Mouse (Mus musculus) forebrain, postnatal 0 days (tissue): ENCODE data around the gene Tdrd3. TPM values are rescaled to one million over a fixed set of nuclear protein-coding genes. Genes with fewer than 3 reads are reported as not detected.

ENCODE experiments used
- ATAC-seq: fragments of 200-750 bp; cut with Nextera tagmentation; 2 replicates; pipeline ENCODE4 v1.8.0; 2017; ENCODE audit warnings: mild to moderate bottlenecking, moderate library complexity
- DNase-seq: peaks from one replicate; pipeline ENCODE4 v3.0.0-alpha.2; 2015
- H3K27ac ChIP-seq: fragments of 300-500 bp; sonication (generic); 2 replicates; pipeline ENCODE4 v1.5.1; 2014; ENCODE audit warnings: low read depth, mild to moderate bottlenecking, antibody characterized with exemption, low read length, moderate library complexity, mixed read lengths
- H3K27me3 ChIP-seq: fragments of 300-500 bp; sonication (generic); 2 replicates; pipeline ENCODE4 v1.6.1; 2014; ENCODE audit warnings: mild to moderate bottlenecking, low read length, mixed read lengths; ENCODE audit not compliant: insufficient read depth
- H3K36me3 ChIP-seq: fragments of 300-500 bp; sonication (generic); 2 replicates; pipeline ENCODE4 v1.6.1; 2014; ENCODE audit warnings: mild to moderate bottlenecking, moderate library complexity; ENCODE audit not compliant: insufficient read depth
- H3K4me1 ChIP-seq: fragments of 300-500 bp; sonication (generic); 2 replicates; pipeline ENCODE4 v1.6.1; 2014; ENCODE audit warnings: antibody characterized with exemption; ENCODE audit not compliant: insufficient read depth
- H3K4me2 ChIP-seq: fragments of 300-500 bp; sonication (generic); 2 replicates; pipeline ENCODE4 v1.6.1; 2014; ENCODE audit warnings: low read depth, mild to moderate bottlenecking, moderate library complexity
- H3K4me3 ChIP-seq: fragments of 300-500 bp; sonication (generic); 2 replicates; pipeline ENCODE4 v1.5.1; 2014; ENCODE audit warnings: low read depth, low read length, mixed read lengths
- H3K9ac ChIP-seq: fragments of 300-500 bp; sonication (generic); 2 replicates; pipeline ENCODE4 v1.6.1; 2014; ENCODE audit warnings: mild to moderate bottlenecking
- H3K9me3 ChIP-seq: fragments of 300-500 bp; sonication (generic); 2 replicates; pipeline ENCODE4 v1.6.1; 2016; ENCODE audit warnings: low read length
- CTCF ChIP-seq: sonication (generic); IDR thresholded peaks from 2 replicates; pipeline ENCODE4 v1.5.1; 2016; ENCODE audit warnings: antibody characterized with exemption, control low read depth, low read depth
- WGBS: fragments of 180-500 bp; shearing (Covaris S2); extraction: QIAGEN DNeasy Blood & Tissue Kit; methylation state at CpG from one replicate; pipeline ENCODE4 v1.1.7; 2014; 5-methylcytosine and 5-hydroxymethylcytosine counted together
- polyA plus RNA-seq: library from polyadenylated mRNA; unstranded; fragments of >200 nt; fragmentation: Nextera tagmentation; extraction: Ambion mirVana; gene quantifications from 2 replicates; pipeline ENCODE4 v1.2.1, GENCODE M21; 2015
- total RNA-seq: library from RNA; depleted of rRNA; stranded (reverse); fragments of >200 nt; gene quantifications from 2 replicates; pipeline ENCODE4 v1.2.3, GENCODE M21; 2014

The Tdrd3 gene
- total and polyA plus RNA-seq, 2 experiments from 2014 or later, result 40.8 to 45.4 TPM

GRCm38 (mm10) chr14:87563841-87564240 lies 147.4 kb downstream of the Tdrd3 start:
- Histone ChIP-seq H3K4me3 (no peak overlapping the region), H3K4me2 (no peak overlapping the region), H3K4me1 (no peaks in the 10 kb centered on the region), H3K27me3 (no peaks in the 10 kb centered on the region), H3K36me3 (no peaks in the 10 kb centered on the region), H3K9me3 (no peaks in the 10 kb centered on the region), H3K27ac (no peak overlapping the region), H3K9ac (no peak overlapping the region)
- no peak for DNase-seq
- whole genome bisulfite sequencing, result 88% methylated on average over 9 of the region's 9 CpGs
- TF ChIP-seq CTCF, result no peak
- no peak for ATAC-seq

GRCm38 (mm10) chr14:87566211-87566610 lies 149.8 kb downstream of the Tdrd3 start:
- peak; percentile 55 for DNase-seq
- 34% methylated on average over 7 of the region's 7 CpGs for WGBS
- no peaks in the 10 kb centered on the region for H3K9me3 ChIP-seq
- TF ChIP-seq CTCF, result peak; percentile 71
- H3K36me3 ChIP-seq, result no peaks in the 10 kb centered on the region
- H3K4me1 ChIP-seq, result no peaks in the 10 kb centered on the region
- H3K27ac ChIP-seq, result no peak overlapping the region
- no peak overlapping the region for H3K4me2 ChIP-seq
- no peak overlapping the region for H3K9ac ChIP-seq
- H3K27me3 ChIP-seq, result no peaks in the 10 kb centered on the region
- ATAC-seq, result no peak
- no peak overlapping the region for H3K4me3 ChIP-seq

GRCm38 (mm10) chr14:87567034-87567461 lies 150.6 kb downstream of the Tdrd3 start:
- Histone ChIP-seq H3K27me3 (no peaks in the 10 kb centered on the region), H3K9ac (no peak overlapping the region), H3K4me2 (peak overlapping the region; percentile 68; the same call in 1 of the 2 replicates), H3K27ac (no peak overlapping the region), H3K9me3 (no peaks in the 10 kb centered on the region), H3K36me3 (no peaks in the 10 kb centered on the region), H3K4me1 (no peaks in the 10 kb centered on the region), H3K4me3 (no peak overlapping the region)
- WGBS, result 26% methylated on average over 3 of the region's 3 CpGs
- peak; percentile 72 for TF ChIP-seq CTCF
- peak; percentile 67 for DNase-seq
- peak; percentile 50 for ATAC-seq

- no peaks in the 10 kb centered on the region for H3K36me3 ChIP-seq
- ATAC-seq (peak; percentile 61), DNase-seq (no peak)
- peak overlapping the region; percentile 26 for H3K9ac ChIP-seq
- no peaks in the 10 kb centered on the region for H3K9me3 ChIP-seq
- peak overlapping the region; percentile 34 for H3K4me3 ChIP-seq
- H3K27ac ChIP-seq, result peak overlapping the region; percentile 57
- no peak for TF ChIP-seq CTCF
- H3K4me2 ChIP-seq, result peak overlapping the region; percentile 68
- WGBS, result 12% methylated on average over 20 of the region's 20 CpGs
- no peaks in the 10 kb centered on the region for H3K27me3 ChIP-seq
- no peaks in the 10 kb centered on the region for H3K4me1 ChIP-seq
Measured at GRCm38 (mm10) chr14:87567626-87568446, 151.4 kb downstream of the Tdrd3 start.

- H3K36me3 ChIP-seq, result no peaks in the 10 kb centered on the region
- peak overlapping the region; percentile 68 for H3K4me2 ChIP-seq
- peak overlapping the region; percentile 57 for H3K27ac ChIP-seq
- H3K9me3 ChIP-seq, result no peaks in the 10 kb centered on the region
- TF ChIP-seq CTCF, result no peak; the same call in 1 of the 2 replicates
- ATAC-seq (peak; percentile 77), DNase-seq (peak; percentile 81)
- H3K4me1 ChIP-seq, result no peaks in the 10 kb centered on the region
- H3K27me3 ChIP-seq, result no peaks in the 10 kb centered on the region
- H3K9ac ChIP-seq, result peak overlapping the region; percentile 26
- H3K4me3 ChIP-seq, result peak overlapping the region; percentile 34
- WGBS, result 8% methylated on average over 15 of the region's 15 CpGs
Measured at GRCm38 (mm10) chr14:87568447-87568908, 152.0 kb downstream of the Tdrd3 start.

GRCm38 (mm10) chr14:87569471-87569870 lies 153.0 kb downstream of the Tdrd3 start:
- H3K27me3 ChIP-seq, result no peaks in the 10 kb centered on the region
- 99% methylated on average over 2 of the region's 2 CpGs for WGBS
- H3K9me3 ChIP-seq, result no peaks in the 10 kb centered on the region
- DNase-seq, result no peak
- H3K9ac ChIP-seq, result no peak overlapping the region
- no peak overlapping the region for H3K4me3 ChIP-seq
- H3K27ac ChIP-seq, result no peak overlapping the region
- no peaks in the 10 kb centered on the region for H3K36me3 ChIP-seq
- H3K4me1 ChIP-seq, result no peaks in the 10 kb centered on the region
- ATAC-seq, result no peak
- no peak for TF ChIP-seq CTCF
- no peak overlapping the region for H3K4me2 ChIP-seq

- TF ChIP-seq CTCF, result peak; percentile 13; the same call in 1 of the 2 replicates
- no peak for DNase-seq
- 52% methylated on average over 5 of the region's 5 CpGs for WGBS
Measured at GRCm38 (mm10) chr14:87572453-87572852, 156.0 kb downstream of the Tdrd3 start.

More at GRCm38 (mm10) chr14:87572453-87572852, 156.0 kb downstream of the Tdrd3 start:
- H3K36me3 ChIP-seq, result no peaks in the 10 kb centered on the region
- H3K4me2 ChIP-seq, result no peak overlapping the region
- H3K27me3 ChIP-seq, result no peaks in the 10 kb centered on the region
- H3K27ac ChIP-seq, result no peak overlapping the region
- H3K4me3 ChIP-seq, result no peak overlapping the region
- H3K9ac ChIP-seq, result no peak overlapping the region
- H3K9me3 ChIP-seq, result no peaks in the 10 kb centered on the region
- no peaks in the 10 kb centered on the region for H3K4me1 ChIP-seq
- no peak for ATAC-seq
